Mouse (Mus musculus) liver, embryonic 14.5 days (tissue): ENCODE data around the gene Ppp1r12b. TPM values are rescaled to one million over a fixed set of nuclear protein-coding genes. Genes with fewer than 3 reads are reported as not detected.

Experiments
- ATAC-seq: fragments of 200-750 bp; cut with Nextera tagmentation; 2 replicates; pipeline ENCODE4 v1.8.0; 2017; ENCODE audit warnings: moderate number of reproducible peaks, mild to moderate bottlenecking, moderate library complexity; ENCODE audit not compliant: insufficient read depth
- DNase-seq, 3 experiments: peaks; one replicate each; pipeline ENCODE4 v3.0.0-alpha.2; 2012 to 2013; ENCODE audit warnings: low read depth in 3 of 3, low spot score in 3 of 3
- H3K27ac ChIP-seq: fragments of 300-500 bp; sonication (generic); 2 replicates; pipeline ENCODE4 v1.5.1; 2014; ENCODE audit warnings: moderate library complexity, mild to moderate bottlenecking, control low read depth, inconsistent platforms
- H3K27me3 ChIP-seq: fragments of 300-500 bp; sonication (generic); 2 replicates; pipeline ENCODE4 v1.6.1; 2014; ENCODE audit warnings: mild to moderate bottlenecking, low read length, moderate library complexity; ENCODE audit not compliant: control insufficient read depth, insufficient read depth
- H3K36me3 ChIP-seq: fragments of 300-500 bp; sonication (generic); replicated peaks from 2 replicates; pipeline ENCODE4 v1.6.1; 2014; ENCODE audit warnings: low read depth; ENCODE audit not compliant: control insufficient read depth, insufficient read depth
- H3K4me1 ChIP-seq, 2 experiments: fragments of 200-500 bp in 1 of 2; fragments of 300-500 bp in 1 of 2; sonication (generic) in 1 of 2; replicated peaks; 2 replicates each; pipeline ENCODE4 v1.6.1; 2012 to 2014; ENCODE audit warnings: antibody characterized with exemption in 1 of 2, inconsistent platforms in 1 of 2, low read length in 1 of 2; ENCODE audit not compliant: control insufficient read depth in 2 of 2, insufficient read depth in 2 of 2
- H3K4me2 ChIP-seq: fragments of 300-500 bp; sonication (generic); 2 replicates; pipeline ENCODE4 v1.6.1; 2014; ENCODE audit warnings: low read depth, mild to moderate bottlenecking, control low read depth, moderate library complexity
- H3K4me3 ChIP-seq, 2 experiments: fragments of 200-500 bp in 1 of 2; fragments of 300-500 bp in 1 of 2; sonication (generic) in 1 of 2; 2 replicates each; pipeline ENCODE4 v1.5.1; 2012 to 2014; ENCODE audit warnings: low read depth in 2 of 2, low read length in 2 of 2, mild to moderate bottlenecking in 2 of 2, control low read depth in 1 of 2, inconsistent platforms in 1 of 2, moderate library complexity in 1 of 2; ENCODE audit not compliant: insufficient read depth in 1 of 2
- H3K9ac ChIP-seq: fragments of 300-500 bp; sonication (generic); replicated peaks from 2 replicates; pipeline ENCODE4 v1.6.1; 2014; ENCODE audit warnings: mild to moderate bottlenecking, control low read depth, moderate library complexity
- H3K9me3 ChIP-seq: fragments of 300-500 bp; sonication (generic); 2 replicates; pipeline ENCODE4 v1.6.1; 2016; ENCODE audit warnings: low read length, mixed read lengths; ENCODE audit not compliant: control insufficient read depth
- CTCF ChIP-seq: IDR thresholded peaks from 2 replicates; pipeline ENCODE4 v1.5.1; 2016; ENCODE audit warnings: antibody characterized with exemption, low read depth, control low read depth
- EP300 ChIP-seq: IDR thresholded peaks from 2 replicates; pipeline ENCODE4 v1.6.1; 2016; ENCODE audit warnings: antibody characterized with exemption, low read depth
- WGBS: fragments of 180-500 bp; shearing (Covaris S2); extraction: QIAGEN DNeasy Blood & Tissue Kit; methylation state at CpG from one replicate; pipeline ENCODE4 v1.1.7; 2014; ENCODE audit not compliant: insufficient replicate concordance; 5-methylcytosine and 5-hydroxymethylcytosine counted together
- polyA plus RNA-seq, 2 experiments: library from polyadenylated mRNA; depleted of rRNA in 1 of 2; stranded (reverse) in 1 of 2; unstranded in 1 of 2; fragments of >200 nt; fragmentation: Nextera tagmentation in 1 of 2; extraction: Ambion mirVana in 1 of 2; gene quantifications; 2 replicates each; pipeline versions ENCODE4 v1.2.1 to v1.2.3; 2012 to 2014

Gene Ppp1r12b
- polyA plus RNA-seq, 2 experiments = 1.6 to 1.7 TPM

DNA sequence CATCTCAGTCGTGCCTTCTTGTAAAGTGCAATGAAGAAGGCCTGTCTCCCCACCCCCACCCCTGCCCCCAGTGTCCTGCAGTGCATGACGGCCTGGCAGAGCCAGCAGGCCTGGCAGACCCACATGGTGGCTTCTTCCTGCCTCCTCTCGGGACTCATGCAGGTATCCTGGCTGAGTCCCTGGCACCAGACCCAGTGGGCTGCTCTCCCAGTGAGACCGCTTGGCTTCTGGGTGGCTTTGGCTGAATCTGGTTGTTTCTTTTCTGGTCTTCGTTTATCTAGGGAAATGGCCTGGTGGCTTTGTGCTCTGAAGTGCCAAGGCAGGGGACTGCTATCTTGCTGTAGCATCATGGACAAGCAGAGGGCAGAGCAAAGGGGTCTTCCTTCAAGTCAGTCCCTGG lies 240.7 kb downstream of the Ppp1r12b start:
- H3K27me3 ChIP-seq = peaks cover 10% of the 10 kb centered on the region
- no peak overlapping the region for H3K4me3 ChIP-seq
- no peak for DNase-seq
- no peak overlapping the region for H3K27ac ChIP-seq
- no peaks in the 10 kb centered on the region for H3K36me3 ChIP-seq
- H3K9ac ChIP-seq = no peak overlapping the region
- ATAC-seq = no peak
- WGBS = 55% methylated on average over 5 of the region's 5 CpGs
- no peaks in the 10 kb centered on the region; a peak in 2 of 4 replicates for H3K4me1 ChIP-seq
- no peaks in the 10 kb centered on the region for H3K9me3 ChIP-seq
- H3K4me2 ChIP-seq = no peak overlapping the region
- no peak for TF ChIP-seq EP300
- no peak for TF ChIP-seq CTCF

DNA sequence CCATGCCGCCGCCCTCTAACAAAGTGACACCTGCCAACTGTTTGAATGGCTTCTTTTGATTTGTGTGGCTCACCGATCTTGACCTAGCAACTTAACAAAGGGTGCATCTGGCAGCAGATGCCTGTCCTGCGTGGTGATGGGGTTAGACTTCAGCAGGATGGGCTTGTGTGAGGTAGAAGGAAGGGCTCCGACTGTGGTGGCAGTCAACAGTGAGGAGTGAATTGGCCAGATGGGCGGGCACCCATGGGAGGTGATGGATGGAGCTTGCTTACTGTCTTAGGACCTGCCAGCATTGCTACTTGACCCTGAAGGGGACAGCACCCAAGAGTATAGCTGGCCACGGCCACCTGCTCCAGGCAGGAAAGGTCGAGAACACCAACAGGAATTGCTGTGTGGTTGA lies 241.6 kb downstream of the Ppp1r12b start:
- WGBS = 50% methylated on average over 8 of the region's 8 CpGs
- TF ChIP-seq EP300 = no peak
- TF ChIP-seq CTCF = no peak
- peaks cover 19% of the 10 kb centered on the region for H3K27me3 ChIP-seq

DNA sequence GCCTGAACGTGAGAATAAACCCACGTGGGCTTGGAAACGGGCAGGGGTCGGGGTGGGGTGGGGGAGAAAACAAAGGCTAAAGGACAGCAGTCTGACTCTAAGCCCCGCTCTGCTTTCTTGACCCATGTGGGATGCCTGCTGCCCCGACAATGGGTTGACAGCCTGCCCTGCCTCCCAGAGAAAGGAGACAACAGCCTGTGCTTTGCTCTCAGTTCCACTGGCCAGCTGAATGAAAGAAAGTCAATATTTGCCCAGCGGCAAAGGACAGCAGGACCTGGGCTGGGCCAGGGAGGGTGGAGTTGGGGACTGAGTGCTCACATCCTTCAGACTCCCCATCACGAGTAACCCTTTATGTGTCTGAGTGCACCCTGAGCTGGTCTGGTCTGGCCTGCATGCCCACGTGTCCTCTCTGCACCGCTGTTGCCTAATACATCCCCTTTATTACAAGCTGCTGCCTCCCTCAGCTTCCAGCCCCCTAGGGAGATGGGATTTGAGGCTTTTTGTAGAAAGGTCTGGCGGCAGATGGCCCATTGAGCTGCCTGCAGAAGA lies 242.2 kb downstream of the Ppp1r12b start:
- no peaks in the 10 kb centered on the region for H3K36me3 ChIP-seq
- no peak overlapping the region for H3K4me2 ChIP-seq
- H3K27ac ChIP-seq = no peak overlapping the region
- DNase-seq (peak in 2 of 3 experiments; percentile 20 to 26), ATAC-seq (peak; percentile 62; the same call in 1 of the 2 replicates)
- no peak overlapping the region for H3K9ac ChIP-seq
- TF ChIP-seq EP300 = no peak
- no peak for TF ChIP-seq CTCF
- WGBS = 41% methylated on average over 11 of the region's 11 CpGs
- no peak overlapping the region for H3K4me3 ChIP-seq
- peaks cover 26% of the 10 kb centered on the region for H3K27me3 ChIP-seq
- no peaks in the 10 kb centered on the region for H3K9me3 ChIP-seq
- H3K4me1 ChIP-seq = no peaks in the 10 kb centered on the region; a peak in 1 of 4 replicates

More for the DNA sequence above, 241.6 kb downstream of the Ppp1r12b start:
- H3K4me1 ChIP-seq = no peaks in the 10 kb centered on the region; a peak in 2 of 4 replicates
- H3K9ac ChIP-seq = no peak overlapping the region
- H3K4me2 ChIP-seq = no peak overlapping the region
- H3K9me3 ChIP-seq = no peaks in the 10 kb centered on the region
- no peak for DNase-seq
- H3K27ac ChIP-seq = no peak overlapping the region
- ATAC-seq = no peak
- no peaks in the 10 kb centered on the region for H3K36me3 ChIP-seq
- H3K4me3 ChIP-seq = no peak overlapping the region

DNA sequence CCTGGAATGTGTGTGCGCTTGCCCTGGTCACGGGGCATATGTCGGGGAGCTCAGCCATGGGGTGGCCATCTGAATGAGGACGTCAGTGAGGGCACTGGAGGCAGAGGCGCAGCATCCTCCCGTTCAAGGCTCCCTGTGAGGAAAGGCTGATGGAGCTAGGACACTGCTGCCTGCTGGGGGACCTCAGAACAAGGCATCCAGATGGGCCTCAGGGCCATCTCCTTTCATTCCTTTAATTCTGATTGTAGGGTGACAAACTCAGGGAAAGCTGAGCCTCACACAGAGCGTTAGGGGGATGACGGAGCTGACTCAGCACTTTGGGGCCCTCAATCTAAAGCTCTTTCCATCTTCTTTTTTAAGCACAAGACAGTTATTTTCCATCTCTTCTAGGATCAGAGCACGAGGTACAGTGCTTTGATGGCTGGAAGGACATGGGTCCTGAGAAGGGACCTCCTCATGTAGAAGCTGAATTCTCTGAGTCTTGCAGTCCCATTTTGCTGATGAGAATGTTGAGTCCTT lies 242.9 kb downstream of the Ppp1r12b start:
- Histone ChIP-seq H3K9me3 (no peaks in the 10 kb centered on the region), H3K27ac (no peak overlapping the region), H3K4me3 (no peak overlapping the region), H3K36me3 (no peaks in the 10 kb centered on the region), H3K4me1 (no peaks in the 10 kb centered on the region; a peak in 1 of 4 replicates), H3K9ac (no peak overlapping the region), H3K27me3 (peaks cover 31% of the 10 kb centered on the region), H3K4me2 (no peak overlapping the region)
- 67% methylated on average over 9 of the region's 9 CpGs for WGBS
- DNase-seq = no peak
- no peak for ATAC-seq
- TF ChIP-seq EP300 = no peak
- TF ChIP-seq CTCF = no peak

DNA sequence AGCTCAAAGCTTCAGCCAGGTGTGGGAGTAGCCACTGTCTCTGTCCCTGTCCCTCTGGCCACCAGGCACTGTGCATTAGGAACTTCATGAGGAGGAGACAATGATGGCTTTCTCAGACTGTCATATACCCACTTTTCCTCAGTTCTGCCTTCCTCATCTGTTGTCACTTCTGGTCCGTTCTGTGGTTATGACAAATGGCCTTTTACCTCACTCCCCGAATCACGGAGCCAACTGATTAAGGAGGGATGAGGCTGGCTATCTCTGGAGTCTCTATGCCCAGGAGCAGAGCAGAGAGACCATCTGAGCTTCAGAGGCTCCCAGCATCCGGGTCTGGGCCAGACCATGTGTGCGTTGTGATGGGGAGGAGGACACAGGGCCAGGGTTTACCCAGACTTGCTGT lies 244.1 kb downstream of the Ppp1r12b start:
- no peak overlapping the region for H3K27ac ChIP-seq
- H3K4me3 ChIP-seq = no peak overlapping the region
- DNase-seq = no peak
- H3K9me3 ChIP-seq = no peaks in the 10 kb centered on the region
- ATAC-seq = no peak
- H3K4me2 ChIP-seq = no peak overlapping the region
- WGBS = 34% methylated on average over 5 of the region's 5 CpGs
- no peaks in the 10 kb centered on the region for H3K36me3 ChIP-seq
- H3K27me3 ChIP-seq = peaks cover 39% of the 10 kb centered on the region
- no peak overlapping the region for H3K9ac ChIP-seq
- H3K4me1 ChIP-seq = no peaks in the 10 kb centered on the region; a peak in 1 of 4 replicates
- TF ChIP-seq CTCF (no peak), EP300 (no peak)
